Mouse (Mus musculus) limb, embryonic 13.5 days (tissue): ENCODE results near the gene Atxn2l. TPM values are rescaled to one million over a fixed set of nuclear protein-coding genes. Genes with fewer than 3 reads are reported as not detected.

ENCODE experiments used
- ATAC-seq: fragments of 200-750 bp; cut with Nextera tagmentation; 2 replicates; pipeline ENCODE4 v1.8.0; 2017; ENCODE audit warnings: low read depth, moderate number of reproducible peaks, moderate TSS enrichment; ENCODE audit not compliant: low FRiP score
- H3K27ac ChIP-seq: fragments of 300-500 bp; sonication (generic); 2 replicates; pipeline ENCODE4 v1.5.1; 2015; ENCODE audit warnings: inconsistent platforms, mild to moderate bottlenecking, moderate library complexity
- H3K27me3 ChIP-seq: fragments of 300-500 bp; sonication (generic); 2 replicates; pipeline ENCODE4 v1.6.1; 2015; ENCODE audit warnings: mild to moderate bottlenecking, inconsistent platforms
- H3K36me3 ChIP-seq: fragments of 300-500 bp; sonication (generic); 2 replicates; pipeline ENCODE4 v1.6.1; 2015; ENCODE audit warnings: inconsistent platforms, mild to moderate bottlenecking, moderate library complexity
- H3K4me1 ChIP-seq: fragments of 300-500 bp; sonication (generic); 2 replicates; pipeline ENCODE4 v1.6.1; 2015; ENCODE audit warnings: inconsistent platforms
- H3K4me2 ChIP-seq: fragments of 300-500 bp; sonication (generic); replicated peaks from 2 replicates; pipeline ENCODE4 v1.6.1; 2015; ENCODE audit warnings: inconsistent platforms, mild to moderate bottlenecking, moderate library complexity
- H3K4me3 ChIP-seq: fragments of 300-500 bp; sonication (generic); 2 replicates; pipeline ENCODE4 v1.5.1; 2015; ENCODE audit warnings: moderate library complexity, mild to moderate bottlenecking, inconsistent platforms
- H3K9ac ChIP-seq: fragments of 300-500 bp; sonication (generic); 2 replicates; pipeline ENCODE4 v1.6.1; 2015; ENCODE audit warnings: mild to moderate bottlenecking, inconsistent platforms
- H3K9me3 ChIP-seq: fragments of 300-500 bp; sonication (generic); 2 replicates; pipeline ENCODE4 v1.6.1; 2016; ENCODE audit warnings: inconsistent platforms
- WGBS: fragments of 180-500 bp; shearing (Covaris S2); methylation state at CpG from one replicate; pipeline ENCODE4 v1.1.7; 2015; 5-methylcytosine and 5-hydroxymethylcytosine counted together
- polyA plus RNA-seq: library from polyadenylated mRNA; unstranded; fragments of >200 nt; fragmentation: Nextera tagmentation; extraction: Ambion mirVana; gene quantifications from 2 replicates; pipeline ENCODE4 v1.2.1, GENCODE M21; 2015

Atxn2l gene
- 49.9 and 51.8 TPM in 2 replicates for polyA plus RNA-seq

- peak within 1 kb of the TSS; percentile 85 for H3K4me2 ChIP-seq
- under 1% methylated on average over 64 of the region's 72 CpGs for WGBS
- peak; percentile 88 for ATAC-seq
- peak within 1 kb of the TSS; percentile 99 for H3K9ac ChIP-seq
- peaks cover 29% of the 10 kb centered on the region for H3K36me3 ChIP-seq
- no peaks in the 10 kb centered on the region for H3K27me3 ChIP-seq
- no peaks in the 10 kb centered on the region for H3K9me3 ChIP-seq
- peak within 1 kb of the TSS; percentile 85 for H3K4me3 ChIP-seq
- H3K27ac ChIP-seq, result peak within 1 kb of the TSS; percentile 99
- peaks cover 24% of the 10 kb centered on the region for H3K4me1 ChIP-seq
These were observed at the start of gene Atxn2l for GRCm38 (mm10) chr7:126503273-126503878. Gene Atxn2l, minus strand, starts transcription at chr7:126503437.

DNA sequence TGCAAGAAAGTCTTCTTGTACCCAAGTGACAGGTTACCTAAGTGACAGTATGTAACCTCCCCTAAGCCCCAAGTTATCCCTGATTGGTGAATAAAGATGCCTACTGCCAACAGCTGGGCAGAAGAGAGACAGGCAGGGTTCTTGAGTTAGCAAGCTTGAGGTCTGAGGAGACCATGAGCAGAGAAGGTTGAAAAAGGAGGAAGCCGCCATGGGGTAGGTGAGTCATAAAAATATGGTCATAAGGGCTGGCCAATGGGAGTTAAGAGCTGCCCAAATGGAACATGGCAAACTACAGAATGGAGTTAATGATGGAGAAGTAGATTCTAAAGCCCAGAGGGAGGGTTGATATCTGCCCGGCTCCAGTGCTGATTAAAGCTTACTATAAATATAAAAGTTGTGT, 42.4 kb upstream of the Atxn2l start:
- Histone ChIP-seq H3K36me3 (peaks cover 71% of the 10 kb centered on the region), H3K27me3 (no peaks in the 10 kb centered on the region), H3K4me2 (no peak overlapping the region), H3K9ac (no peak overlapping the region), H3K4me1 (no peaks in the 10 kb centered on the region), H3K27ac (no peak overlapping the region), H3K9me3 (no peaks in the 10 kb centered on the region), H3K4me3 (no peak overlapping the region)
- no peak for ATAC-seq
- WGBS, result 91% methylated on average over 2 of the region's 2 CpGs

- no peak overlapping the region for H3K4me2 ChIP-seq
- 71% methylated on average over 1 of the region's 1 CpGs for WGBS
- no peaks in the 10 kb centered on the region for H3K9me3 ChIP-seq
- no peak overlapping the region for H3K27ac ChIP-seq
- H3K4me3 ChIP-seq, result no peak overlapping the region
- H3K27me3 ChIP-seq, result peaks cover 6% of the 10 kb centered on the region
- no peaks in the 10 kb centered on the region for H3K4me1 ChIP-seq
- H3K36me3 ChIP-seq, result peaks cover 31% of the 10 kb centered on the region
- ATAC-seq, result no peak
- no peak overlapping the region for H3K9ac ChIP-seq
These were observed 38.4 kb upstream of the Atxn2l start for GRCm38 (mm10) chr7:126541661-126542060.

- H3K27ac ChIP-seq, result no peak overlapping the region
- H3K4me1 ChIP-seq, result 0 out of 2 replicates have a peak, but pooled peaks cover 6% of the 10 kb centered on the region
- no peak overlapping the region for H3K9ac ChIP-seq
- H3K4me3 ChIP-seq, result no peak overlapping the region
- H3K4me2 ChIP-seq, result no peak overlapping the region
- H3K27me3 ChIP-seq, result peaks cover 19% of the 10 kb centered on the region
- WGBS, result 62% methylated on average over 5 of the region's 5 CpGs
- no peaks in the 10 kb centered on the region for H3K9me3 ChIP-seq
- ATAC-seq, result no peak
- H3K36me3 ChIP-seq, result no peaks in the 10 kb centered on the region
These were observed 34.8 kb upstream of the Atxn2l start for GRCm38 (mm10) chr7:126537820-126538585.

DNA sequence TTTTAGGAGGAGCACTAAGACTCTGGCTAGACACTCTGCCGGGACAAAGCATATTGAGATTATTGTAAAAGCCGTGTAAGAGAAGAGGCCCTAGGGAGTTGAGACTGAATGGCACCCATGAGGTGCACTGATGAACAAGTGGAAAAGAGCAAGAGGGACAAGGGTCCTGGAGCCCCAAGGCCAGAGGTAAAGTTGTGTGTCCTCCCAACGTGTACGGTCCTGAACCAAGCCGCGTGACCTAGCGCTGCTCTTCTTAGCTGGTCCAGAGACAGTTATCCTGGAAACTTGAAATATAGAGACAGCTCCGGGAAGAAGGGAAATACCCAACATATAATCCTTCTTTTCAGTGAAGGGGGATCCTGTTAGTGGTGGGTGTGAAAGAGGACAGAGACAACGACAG, 33.2 kb upstream of the Atxn2l start:
- Histone ChIP-seq H3K9me3 (no peaks in the 10 kb centered on the region), H3K9ac (no peak overlapping the region), H3K4me3 (peak overlapping the region; percentile 53), H3K27ac (no peak overlapping the region), H3K27me3 (peaks cover 19% of the 10 kb centered on the region), H3K4me2 (peak overlapping the region; percentile 90), H3K4me1 (0 out of 2 replicates have a peak, but pooled peaks cover 6% of the 10 kb centered on the region), H3K36me3 (no peaks in the 10 kb centered on the region)
- WGBS, result 60% methylated on average over 9 of the region's 9 CpGs
- no peak for ATAC-seq

DNA sequence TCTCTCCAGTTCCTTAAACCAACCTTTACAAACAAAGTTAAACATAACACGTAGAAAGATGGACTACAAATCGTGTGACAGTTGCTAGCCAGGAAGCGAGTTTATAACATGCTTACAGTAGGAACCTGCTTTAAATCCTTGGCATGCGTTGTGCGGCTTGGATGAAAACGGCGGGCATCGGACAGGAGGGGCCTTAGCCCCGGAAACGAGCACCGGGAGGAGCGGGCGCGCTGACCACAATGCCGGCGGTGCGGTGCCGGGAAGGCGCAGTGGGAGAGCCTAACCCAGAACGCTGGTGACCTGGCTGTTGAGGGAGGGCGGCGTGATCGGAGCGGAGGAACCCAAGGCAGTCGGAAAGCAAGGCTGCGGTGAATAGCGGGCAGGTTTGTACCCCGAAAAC, 32.5 kb upstream of the Atxn2l start:
- Histone ChIP-seq H3K9me3 (no peaks in the 10 kb centered on the region), H3K4me1 (0 out of 2 replicates have a peak, but pooled peaks cover 6% of the 10 kb centered on the region), H3K4me3 (peak overlapping the region; percentile 53), H3K27me3 (peaks cover 19% of the 10 kb centered on the region), H3K27ac (no peak overlapping the region), H3K9ac (peak overlapping the region; percentile 70), H3K36me3 (no peaks in the 10 kb centered on the region), H3K4me2 (peak overlapping the region; percentile 90)
- 2% methylated on average over 28 of the region's 28 CpGs for WGBS
- ATAC-seq, result no peak

GRCm38 (mm10) chr7:126533434-126533833, 30.2 kb upstream of the Atxn2l start:
- H3K4me2 ChIP-seq, result no peak overlapping the region
- ATAC-seq, result no peak
- H3K27ac ChIP-seq, result no peak overlapping the region
- H3K9me3 ChIP-seq, result no peaks in the 10 kb centered on the region
- 0 out of 2 replicates have a peak, but pooled peaks cover 6% of the 10 kb centered on the region for H3K4me1 ChIP-seq
- H3K9ac ChIP-seq, result no peak overlapping the region
- H3K36me3 ChIP-seq, result no peaks in the 10 kb centered on the region
- WGBS, result 70% methylated on average over 1 of the region's 1 CpGs
- H3K27me3 ChIP-seq, result peaks cover 19% of the 10 kb centered on the region
- no peak overlapping the region for H3K4me3 ChIP-seq

GRCm38 (mm10) chr7:126528166-126528577, 24.9 kb upstream of the Atxn2l start:
- ATAC-seq, result no peak
- WGBS, result 13% methylated on average over 1 of the region's 1 CpGs

GRCm38 (mm10) chr7:126523316-126523715, 20.1 kb upstream of the Atxn2l start:
- Histone ChIP-seq H3K27ac (no peak overlapping the region), H3K36me3 (no peaks in the 10 kb centered on the region), H3K27me3 (0 out of 2 replicates have a peak, but pooled peaks cover 2% of the 10 kb centered on the region), H3K9ac (no peak overlapping the region), H3K4me2 (no peak overlapping the region), H3K4me3 (no peak overlapping the region), H3K9me3 (no peaks in the 10 kb centered on the region), H3K4me1 (no peaks in the 10 kb centered on the region)
- WGBS, result 79% methylated on average over 3 of the region's 3 CpGs
- ATAC-seq, result no peak

More at GRCm38 (mm10) chr7:126528166-126528577, 24.9 kb upstream of the Atxn2l start:
- Histone ChIP-seq H3K36me3 (no peaks in the 10 kb centered on the region), H3K9me3 (no peaks in the 10 kb centered on the region), H3K27me3 (no peaks in the 10 kb centered on the region), H3K4me1 (no peaks in the 10 kb centered on the region), H3K27ac (no peak overlapping the region), H3K4me2 (no peak overlapping the region), H3K9ac (no peak overlapping the region), H3K4me3 (no peak overlapping the region)

- WGBS, result 76% methylated on average over 2 of the region's 2 CpGs
- 0 out of 2 replicates have a peak, but pooled peaks cover 2% of the 10 kb centered on the region for H3K27me3 ChIP-seq
- ATAC-seq, result no peak
These were observed 16.3 kb upstream of the Atxn2l start for GRCm38 (mm10) chr7:126519513-126519912.

DNA sequence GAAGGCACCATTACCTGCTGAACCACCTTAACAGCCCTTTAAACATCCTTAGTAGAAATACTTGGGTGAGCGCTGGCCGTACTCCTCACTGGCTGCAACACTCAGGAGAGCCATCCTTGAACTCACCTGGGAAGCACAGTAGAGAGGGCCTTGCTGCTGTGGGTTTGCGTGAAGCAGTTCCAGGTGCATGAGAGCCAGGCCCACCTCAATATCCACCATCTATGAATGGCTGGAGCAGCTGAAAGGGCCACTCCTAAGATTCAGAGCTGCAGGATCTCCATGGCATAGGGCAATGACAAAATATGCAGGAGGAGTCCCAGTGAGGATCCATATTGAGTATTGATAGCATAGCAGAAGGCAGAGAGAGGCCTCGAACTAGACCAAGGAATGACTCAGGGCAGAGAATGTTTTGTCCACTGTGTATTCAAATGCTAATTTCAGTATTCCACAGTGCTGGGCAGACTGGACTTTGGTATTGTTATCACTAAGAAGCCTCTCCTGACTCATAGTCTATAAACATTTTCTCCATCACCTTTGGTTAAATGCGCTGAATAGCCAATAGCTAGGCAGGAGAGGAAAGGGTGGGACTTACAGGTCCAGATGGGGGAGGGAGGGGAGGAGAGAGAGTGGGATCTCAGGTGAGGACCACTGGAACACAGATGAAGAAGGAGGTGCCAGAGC, 15.2 kb upstream of the Atxn2l start:
- Histone ChIP-seq H3K9me3 (no peaks in the 10 kb centered on the region), H3K4me3 (no peak overlapping the region), H3K27ac (no peak overlapping the region), H3K36me3 (no peaks in the 10 kb centered on the region), H3K4me1 (no peaks in the 10 kb centered on the region), H3K9ac (no peak overlapping the region), H3K27me3 (0 out of 2 replicates have a peak, but pooled peaks cover 2% of the 10 kb centered on the region), H3K4me2 (no peak overlapping the region)
- ATAC-seq, result no peak
- WGBS, result 87% methylated on average over 5 of the region's 5 CpGs

More at GRCm38 (mm10) chr7:126519513-126519912, 16.3 kb upstream of the Atxn2l start:
- H3K9me3 ChIP-seq, result no peaks in the 10 kb centered on the region
- H3K4me3 ChIP-seq, result no peak overlapping the region
- no peak overlapping the region for H3K4me2 ChIP-seq
- no peaks in the 10 kb centered on the region for H3K36me3 ChIP-seq
- H3K27ac ChIP-seq, result no peak overlapping the region
- no peak overlapping the region; the same call in 1 of the 2 replicates for H3K9ac ChIP-seq
- H3K4me1 ChIP-seq, result no peaks in the 10 kb centered on the region

GRCm38 (mm10) chr7:126511287-126511686, 8.1 kb upstream of the Atxn2l start:
- Histone ChIP-seq H3K4me3 (no peak overlapping the region), H3K27ac (no peak overlapping the region), H3K27me3 (no peaks in the 10 kb centered on the region), H3K4me2 (no peak overlapping the region), H3K9ac (no peak overlapping the region), H3K4me1 (no peaks in the 10 kb centered on the region), H3K9me3 (no peaks in the 10 kb centered on the region), H3K36me3 (no peaks in the 10 kb centered on the region)
- WGBS, result 75% methylated on average over 3 of the region's 3 CpGs
- ATAC-seq, result no peak
